In the genomic region with DNA sequence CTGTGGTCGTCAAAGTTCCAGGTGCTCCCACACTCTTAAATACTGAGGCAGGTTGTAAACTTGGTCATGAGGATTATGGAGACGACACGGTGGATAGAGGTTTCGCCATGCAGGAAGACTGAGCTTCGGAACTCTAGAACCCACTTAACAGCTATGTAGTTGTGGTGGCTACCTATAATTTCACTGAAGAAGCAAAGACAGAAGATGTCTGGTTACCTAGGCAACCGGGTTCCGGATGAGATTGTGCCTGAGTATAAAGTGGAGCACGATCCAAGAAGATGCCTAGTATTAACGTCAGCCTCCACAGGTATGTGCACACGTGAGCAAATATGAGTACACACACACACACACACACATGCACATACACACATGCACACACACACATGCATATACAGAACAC, we compare ENCODE assay signal across 27 mouse cellular contexts.
DNase-seq lines count a peak whose midpoint lies in the region; ATAC-seq and TF ChIP-seq lines count a peak whose summit lies in the region.
"Had no signal": no experiment of that assay in that cellular context is flagged by ENCODE, and none has a peak within 500 bp of the region (broad histone marks: within the 10 kb centered on the region; RNA-seq: fewer than 3 reads in every experiment).

No protein-coding gene starts in this region.

- 0 out of 2 replicates have a peak, but pooled peaks have one; percentile 40 for ATAC-seq in frontal cortex, adult (ENCODE audit: low TSS enrichment)
- ATAC-seq: activated CD4-positive, CD25-positive, alpha-beta regulatory T cell, adult 4 months; intestine, embryonic 16.5 days had no signal

- H3K27ac ChIP-seq in left cerebral cortex, adult 2 months, result peak overlapping the region; percentile 85
- H3K27ac ChIP-seq: embryonic facial prominence, embryonic 13.5 days; heart, embryonic 10.5 days; heart, embryonic 15.5 days; kidney, postnatal 0 days; limb, embryonic 13.5 days; lung, embryonic 15.5 days; stomach, embryonic 15.5 days had no signal

- no peak for TF ChIP-seq POLR2A in brain, embryonic 14.5 days (IDR thresholded peaks at IDR 0.05; ENCODE audit: borderline replicate concordance, extremely low read depth, insufficient read depth, insufficient read length, poor library complexity, severe bottlenecking)

- H3K4me3 ChIP-seq in left cerebral cortex, adult 2 months, result no peak overlapping the region
- H3K4me3 ChIP-seq: embryonic facial prominence, embryonic 13.5 days; heart, embryonic 10.5 days; heart, embryonic 15.5 days; limb, embryonic 13.5 days; lung, embryonic 15.5 days; stomach, embryonic 15.5 days had no signal

- no peak for DNase-seq in frontal cortex, postnatal 10 days (ENCODE audit: low spot score in 2 of 2)
- no peak for DNase-seq in left cerebral cortex, adult 2 months (ENCODE audit: extremely low spot score in 1 of 2, low spot score in 2 of 2)
- no peak for DNase-seq in left cerebral cortex, postnatal 4 days
- DNase-seq in brain, adult 2 months (ENCODE audit: low read depth, low spot score), result peak; percentile 76
- DNase-seq in brain, embryonic 14.5 days (ENCODE audit: low read depth), result peak; percentile 24
- DNase-seq in cerebellum, postnatal 25 days, result no peak
- DNase-seq in spleen, postnatal 14 days (ENCODE audit: low spot score in 2 of 2), result no peak
- DNase-seq: adrenal gland, adult 2 months; adrenal gland, postnatal 36 days; B cell, adult 2 months; cerebellum, adult 9-10 months; gastrocnemius, postnatal 25 days; heart, adult 11 months; kidney, adult 8-10 months; kidney, postnatal 4 days; retina, postnatal 1 day; thymus, postnatal 14 days had no signal

- intact Hi-C loops in left cerebral cortex, adult 2 months (cut with DNase I), result loop anchor here (5.0 to 10.0 kb wide), 5 partner anchors 182 to 769 kb away; no protein-coding TSS in a partner anchor
- intact Hi-C loops in left cerebral cortex, postnatal 4 days (cut with DNase I), result no loop called here

- TF ChIP-seq CTCF in left cerebral cortex, adult 2 months (IDR thresholded peaks at IDR 0.05), result no peak
- no peak for TF ChIP-seq CTCF in brain, embryonic 14.5 days (IDR thresholded peaks at IDR 0.05; ENCODE audit: borderline replicate concordance, extremely low read depth, insufficient read depth, insufficient read length)

Comparison
In these comparisons a context has a peak if more than half of its experiments do, and no peak if none do; other contexts are left out.
1. DNase-seq: peak in brain, adult 2 months (single experiment) and brain, embryonic 14.5 days (single experiment); none in frontal cortex, postnatal 10 days (0 of 2), left cerebral cortex, adult 2 months (0 of 2), left cerebral cortex, postnatal 4 days (single experiment), cerebellum, postnatal 25 days (0 of 2) and spleen, postnatal 14 days (0 of 2).